Mouse (Mus musculus) heart, embryonic 10.5 days (tissue): ENCODE measurements around the gene Creb3l4. TPM values are rescaled to one million over a fixed set of nuclear protein-coding genes. Genes with fewer than 3 reads are reported as not detected.
"Not testable (repeated sequence)": the region's sequence is repeated elsewhere in the genome, so short reads cannot be mapped to it uniquely, and the experiment has no call there.

Experiments used
- DNase-seq: peaks from one replicate; pipeline ENCODE4 v3.0.0-alpha.2; 2017; ENCODE audit warnings: low spot score
- H3K27ac ChIP-seq: fragments of 300-500 bp; sonication (generic); 2 replicates; pipeline ENCODE4 v1.5.1; 2016; ENCODE audit warnings: mild to moderate bottlenecking
- H3K27me3 ChIP-seq: fragments of 300-500 bp; sonication (generic); 2 replicates; pipeline ENCODE4 v1.6.1; 2016; ENCODE audit warnings: mild to moderate bottlenecking; ENCODE audit not compliant: poor library complexity, insufficient read depth, severe bottlenecking
- H3K36me3 ChIP-seq: fragments of 300-500 bp; sonication (generic); 2 replicates; pipeline ENCODE4 v1.6.1; 2016; ENCODE audit warnings: mild to moderate bottlenecking, moderate library complexity
- H3K4me1 ChIP-seq: fragments of 300-500 bp; sonication (generic); 2 replicates; pipeline ENCODE4 v1.6.1; 2016; ENCODE audit warnings: mild to moderate bottlenecking
- H3K4me3 ChIP-seq: fragments of 300-500 bp; sonication (generic); 2 replicates; pipeline ENCODE4 v1.5.1; 2016; ENCODE audit warnings: mild to moderate bottlenecking, moderate library complexity
- H3K9me3 ChIP-seq: fragments of 300-500 bp; sonication (generic); 2 replicates; pipeline ENCODE4 v1.6.1; 2016; ENCODE audit warnings: mild to moderate bottlenecking, moderate library complexity
- WGBS: fragments of 180-500 bp; shearing (Covaris S2); methylation state at CpG from one replicate; pipeline ENCODE4 v1.1.7; 2016; 5-methylcytosine and 5-hydroxymethylcytosine counted together
- polyA plus RNA-seq: library from polyadenylated mRNA; unstranded; fragments of >200 nt; fragmentation: Nextera tagmentation; extraction: Ambion mirVana; gene quantifications from 2 replicates; pipeline ENCODE4 v1.2.1, GENCODE M21; 2016

Creb3l4 gene
- 2.1 and 2.2 TPM in 2 replicates for polyA plus RNA-seq

DNA sequence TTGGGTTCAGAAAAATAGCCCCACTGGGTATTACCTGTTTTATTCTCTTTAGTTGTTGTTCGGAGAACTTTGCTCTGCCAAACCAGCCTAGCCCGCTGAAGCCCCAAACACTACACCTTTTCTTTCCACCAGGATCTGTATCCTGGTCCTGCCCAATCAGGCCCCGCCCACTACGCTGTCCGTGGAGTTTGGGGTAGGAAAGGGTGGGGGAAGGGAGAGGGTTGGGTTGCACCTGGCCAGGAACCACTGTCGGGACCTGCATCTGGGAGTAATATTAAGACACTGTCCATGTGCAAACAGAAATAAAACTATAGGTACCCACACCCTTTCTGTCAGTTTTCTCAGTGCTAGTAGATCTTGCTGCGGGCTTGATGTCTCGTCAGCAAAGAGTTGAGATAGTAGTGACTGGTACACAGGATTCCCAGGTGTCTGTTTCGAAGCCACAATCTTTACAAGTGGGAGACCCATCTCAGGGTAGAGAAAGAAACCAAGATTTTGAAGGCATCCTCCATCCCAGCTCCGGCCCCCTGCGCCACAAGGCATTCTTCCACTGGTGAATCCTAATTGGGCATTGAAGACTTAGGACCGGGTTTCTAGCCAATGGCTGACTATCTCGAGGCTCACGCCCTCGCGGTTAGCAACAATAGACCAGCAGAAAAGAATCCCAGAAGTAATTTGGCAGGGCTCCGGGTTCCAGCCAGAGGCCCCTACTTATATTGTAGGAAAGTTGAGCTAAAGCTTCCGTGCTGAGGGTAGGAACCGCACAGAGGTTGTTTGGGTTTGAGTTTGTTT, at the start of gene Creb3l4:
Creb3l4 (minus strand) TSS at position 529 of the 792 bp plus-strand sequence.
- no peaks in the 10 kb centered on the region for H3K9me3 ChIP-seq
- H3K4me1 ChIP-seq, result peaks cover 23% of the 10 kb centered on the region
- no peaks in the 10 kb centered on the region for H3K36me3 ChIP-seq
- H3K27me3 ChIP-seq, result 0 out of 2 replicates have a peak, but pooled peaks cover 11% of the 10 kb centered on the region
- no peak for DNase-seq
- WGBS, result 3% methylated on average over 19 of the region's 19 CpGs
- H3K27ac ChIP-seq, result peak within 1 kb of the TSS; percentile 78
- H3K4me3 ChIP-seq, result peak within 1 kb of the TSS; percentile 58

GRCm38 (mm10) chr3:90292345-90293275, 49.3 kb upstream of the Creb3l4 start, which contains the start of gene Gatad2b:
Gatad2b (plus strand) TSS chr3:90293178.
- H3K4me3 ChIP-seq, result peak within 1 kb of the TSS; percentile 98
- no peaks in the 10 kb centered on the region for H3K9me3 ChIP-seq
- H3K27me3 ChIP-seq, result no peaks in the 10 kb centered on the region
- H3K36me3 ChIP-seq, result 0 out of 2 replicates have a peak, but pooled peaks cover 2% of the 10 kb centered on the region
- H3K27ac ChIP-seq, result peak within 1 kb of the TSS; percentile 99
- peak; percentile 100 for DNase-seq
- WGBS, result under 1% methylated on average over 45 of the region's 47 CpGs
- H3K4me1 ChIP-seq, result peaks cover 26% of the 10 kb centered on the region

DNA sequence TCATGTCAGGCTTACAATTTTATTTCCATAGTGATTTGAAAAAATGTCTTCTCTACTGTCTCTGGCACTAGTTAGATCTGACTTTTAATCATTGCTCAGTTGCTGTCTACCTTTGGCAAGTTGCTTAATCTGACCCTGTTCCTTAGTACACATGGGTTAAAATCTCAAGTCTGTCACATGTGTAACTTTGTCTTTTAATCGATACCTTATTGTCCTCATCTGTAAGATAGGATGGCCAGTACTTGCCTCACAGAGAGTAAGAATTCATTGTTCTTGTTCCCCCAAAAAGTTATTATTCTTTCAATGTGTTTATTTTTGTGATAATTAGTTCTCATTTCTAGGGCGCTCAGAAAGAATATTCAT, 48.7 kb upstream of the Creb3l4 start:
- Histone ChIP-seq H3K27me3 (no peaks in the 10 kb centered on the region), H3K27ac (peak overlapping the region; percentile 99)
- 40% methylated on average over 2 of the region's 2 CpGs for whole genome bisulfite sequencing

DNA sequence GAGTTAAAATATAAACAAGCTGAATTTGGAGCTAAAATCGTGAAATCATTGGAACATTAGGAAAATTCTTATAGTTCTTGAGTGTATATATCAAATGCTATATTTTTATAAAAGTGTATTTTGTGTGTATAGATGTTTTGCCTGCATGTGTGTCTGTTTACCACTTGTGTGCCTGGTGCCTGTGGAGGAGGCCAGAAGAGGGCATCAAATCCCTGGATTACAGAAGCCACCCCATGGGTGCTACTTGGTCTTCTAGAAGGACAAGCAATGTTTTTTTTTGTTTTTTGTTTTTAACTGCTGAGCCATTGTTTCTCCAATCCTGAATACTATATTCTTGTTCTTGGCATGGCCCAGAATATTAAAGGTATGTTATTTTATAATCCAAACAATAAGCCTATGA, 47.3 kb upstream of the Creb3l4 start:
- Histone ChIP-seq H3K36me3 (no peaks in the 10 kb centered on the region), H3K27ac (no peak overlapping the region), H3K4me3 (no peak overlapping the region), H3K9me3 (no peaks in the 10 kb centered on the region), H3K4me1 (peaks cover 21% of the 10 kb centered on the region), H3K27me3 (no peaks in the 10 kb centered on the region)
- 85% methylated on average over 1 of the region's 1 CpGs for WGBS
- DNase-seq, result no peak

More for the DNA sequence above, 48.7 kb upstream of the Creb3l4 start:
- Histone ChIP-seq H3K4me1 (peaks cover 25% of the 10 kb centered on the region), H3K36me3 (0 out of 2 replicates have a peak, but pooled peaks cover 2% of the 10 kb centered on the region), H3K9me3 (no peaks in the 10 kb centered on the region), H3K4me3 (peak overlapping the region; percentile 98)
- DNase-seq, result no peak

GRCm38 (mm10) chr3:90289403-90289802, 46.1 kb upstream of the Creb3l4 start:
- DNase-seq, H3K36me3 ChIP-seq, H3K9me3 ChIP-seq, H3K27ac ChIP-seq, H3K4me3 ChIP-seq, H3K4me1 ChIP-seq, H3K27me3 ChIP-seq: not testable (repeated sequence)
- 63% methylated on average over 3 of the region's 3 CpGs for WGBS

GRCm38 (mm10) chr3:90284150-90284549, 40.8 kb upstream of the Creb3l4 start:
- peak; percentile 54 for DNase-seq
- 93% methylated on average over 2 of the region's 2 CpGs for WGBS
- Histone ChIP-seq H3K4me3 (no peak overlapping the region), H3K27ac (no peak overlapping the region), H3K9me3 (no peaks in the 10 kb centered on the region), H3K36me3 (peaks cover 18% of the 10 kb centered on the region), H3K27me3 (no peaks in the 10 kb centered on the region), H3K4me1 (no peaks in the 10 kb centered on the region)

DNA sequence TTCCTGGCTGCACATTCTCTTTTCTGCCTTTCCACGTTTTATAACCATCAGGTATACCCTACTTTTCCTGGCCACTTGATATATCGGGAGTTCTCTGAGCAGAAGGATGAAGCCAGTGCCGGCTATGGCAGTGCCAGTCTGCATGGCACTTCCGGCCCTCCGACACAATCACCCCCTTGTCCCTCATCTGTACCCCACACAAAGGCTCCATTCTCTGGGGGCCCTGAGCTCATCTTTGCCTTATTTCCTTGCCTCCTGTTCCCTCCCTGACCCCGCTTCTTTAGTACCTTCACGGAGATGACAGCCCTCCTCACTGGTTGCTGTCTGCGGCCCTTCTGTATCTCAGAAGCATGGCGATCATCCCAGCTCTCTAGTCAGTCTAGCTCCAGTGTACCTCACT, 37.4 kb upstream of the Creb3l4 start:
- Histone ChIP-seq H3K4me3 (no peak overlapping the region), H3K27me3 (no peaks in the 10 kb centered on the region), H3K9me3 (no peaks in the 10 kb centered on the region), H3K36me3 (peaks cover 51% of the 10 kb centered on the region), H3K4me1 (peaks cover 10% of the 10 kb centered on the region; the same call in 1 of the 2 replicates), H3K27ac (no peak overlapping the region)
- WGBS, result 88% methylated on average over 9 of the region's 9 CpGs
- DNase-seq, result peak; percentile 52

GRCm38 (mm10) chr3:90279743-90280142, 36.4 kb upstream of the Creb3l4 start:
- no peak overlapping the region for H3K4me3 ChIP-seq
- peaks cover 57% of the 10 kb centered on the region for H3K36me3 ChIP-seq
- DNase-seq, result peak; percentile 36
- H3K4me1 ChIP-seq, result peaks cover 10% of the 10 kb centered on the region; the same call in 1 of the 2 replicates
- no peak overlapping the region for H3K27ac ChIP-seq
- no peaks in the 10 kb centered on the region for H3K9me3 ChIP-seq
- WGBS, result 89% methylated on average over 7 of the region's 7 CpGs
- H3K27me3 ChIP-seq, result no peaks in the 10 kb centered on the region

DNA sequence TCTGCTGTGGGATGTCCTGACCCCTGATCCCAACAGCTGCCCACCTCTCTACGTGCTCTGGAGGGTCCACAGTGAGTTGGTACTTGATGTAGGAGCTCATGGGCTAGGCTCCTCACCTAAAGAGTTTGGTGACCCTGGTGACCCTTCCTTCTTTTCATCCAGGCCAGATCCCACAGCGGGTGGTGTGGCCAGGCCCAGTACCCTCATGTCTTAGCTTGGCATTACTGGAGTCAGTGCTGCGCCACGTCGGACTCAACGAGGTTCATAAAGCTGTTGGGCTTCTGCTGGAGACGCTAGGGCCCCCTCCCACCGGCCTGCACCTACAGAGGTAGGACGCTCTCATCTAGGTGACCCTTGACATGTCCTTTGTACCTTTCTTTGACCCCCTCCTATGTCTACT, 35.9 kb upstream of the Creb3l4 start:
- H3K4me3 ChIP-seq, result no peak overlapping the region
- peak; percentile 72 for DNase-seq
- peaks cover 58% of the 10 kb centered on the region for H3K36me3 ChIP-seq
- H3K27me3 ChIP-seq, result no peaks in the 10 kb centered on the region
- WGBS, result 94% methylated on average over 9 of the region's 9 CpGs
- H3K27ac ChIP-seq, result no peak overlapping the region
- peaks cover 10% of the 10 kb centered on the region; the same call in 1 of the 2 replicates for H3K4me1 ChIP-seq
- no peaks in the 10 kb centered on the region for H3K9me3 ChIP-seq

DNA sequence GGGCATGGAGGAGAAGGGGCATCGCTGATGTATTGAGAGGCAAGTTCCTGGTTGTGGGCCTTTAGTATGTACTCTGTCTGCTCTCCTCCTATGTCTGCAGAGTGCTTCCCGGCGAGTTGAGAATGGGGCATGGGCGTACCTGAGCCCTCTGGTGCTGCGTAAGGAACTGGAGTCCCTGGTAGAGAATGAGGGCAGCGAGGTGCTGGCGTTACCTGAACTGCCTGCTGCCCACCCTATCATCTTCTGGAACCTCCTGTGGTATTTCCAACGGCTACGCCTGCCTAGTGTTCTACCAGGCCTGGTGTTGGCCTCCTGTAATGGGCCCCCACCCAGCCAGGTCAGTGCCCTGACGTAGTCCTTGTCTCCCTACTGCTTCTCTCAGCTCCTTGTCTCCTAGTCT, 34.9 kb upstream of the Creb3l4 start:
- Histone ChIP-seq H3K4me1 (peaks cover 10% of the 10 kb centered on the region; the same call in 1 of the 2 replicates), H3K27me3 (no peaks in the 10 kb centered on the region), H3K36me3 (peaks cover 69% of the 10 kb centered on the region), H3K9me3 (no peaks in the 10 kb centered on the region), H3K27ac (no peak overlapping the region), H3K4me3 (no peak overlapping the region)
- WGBS, result 87% methylated on average over 10 of the region's 10 CpGs
- DNase-seq, result peak; percentile 63

GRCm38 (mm10) chr3:90277793-90278192, 34.5 kb upstream of the Creb3l4 start:
- H3K27ac ChIP-seq, result no peak overlapping the region
- no peak overlapping the region for H3K4me3 ChIP-seq
- DNase-seq, result no peak
- no peaks in the 10 kb centered on the region for H3K9me3 ChIP-seq
- H3K27me3 ChIP-seq, result no peaks in the 10 kb centered on the region
- 87% methylated on average over 9 of the region's 9 CpGs for WGBS
- peaks cover 10% of the 10 kb centered on the region; the same call in 1 of the 2 replicates for H3K4me1 ChIP-seq
- peaks cover 70% of the 10 kb centered on the region for H3K36me3 ChIP-seq

- Histone ChIP-seq H3K27ac (no peak overlapping the region), H3K4me1 (peaks cover 14% of the 10 kb centered on the region; the same call in 1 of the 2 replicates), H3K36me3 (peaks cover 80% of the 10 kb centered on the region), H3K27me3 (no peaks in the 10 kb centered on the region), H3K4me3 (no peak overlapping the region), H3K9me3 (no peaks in the 10 kb centered on the region)
- WGBS, result 41% methylated on average over 16 of the region's 16 CpGs
- DNase-seq, result peak; percentile 71
Measured at GRCm38 (mm10) chr3:90276858-90277257, 33.5 kb upstream of the Creb3l4 start.
